Mouse (Mus musculus) lung, adult 2 months (tissue): Measurements from ENCODE around the gene Trarg1.

ENCODE experiments used
- CTCF ChIP-seq: fragments of 200-500 bp; IDR thresholded peaks from 2 replicates; pipeline ENCODE4 v1.5.1; 2011; ENCODE audit warnings: mild to moderate bottlenecking, low read length, control low read depth; ENCODE audit not compliant: insufficient read depth
- POLR2A ChIP-seq: fragments of 200-500 bp; IDR thresholded peaks from 2 replicates; pipeline ENCODE4 v1.6.1; 2011; ENCODE audit warnings: low read depth, mild to moderate bottlenecking, control low read depth, low read length, borderline replicate concordance; ENCODE audit errors: extremely low read depth

DNA sequence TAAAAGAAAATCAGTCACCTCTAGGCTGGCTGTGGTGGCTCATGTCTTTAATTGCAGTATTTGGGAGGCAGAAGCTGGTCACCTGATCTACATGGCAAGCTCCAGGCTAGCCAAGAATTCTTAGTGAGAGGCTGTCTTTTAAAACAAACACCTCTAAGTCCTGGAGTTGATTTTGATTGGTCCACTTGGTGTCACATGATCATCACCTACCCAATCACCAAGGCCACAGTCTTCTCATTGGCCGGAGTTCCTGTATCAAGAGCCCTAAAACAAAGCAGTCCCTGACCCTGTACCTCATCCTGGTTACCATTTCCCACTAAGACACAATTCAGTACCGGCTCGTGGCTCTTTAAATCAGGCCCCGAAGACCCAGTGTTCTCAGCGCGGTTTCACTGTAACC, 16.2 kb downstream of the Trarg1 start:
- TF ChIP-seq CTCF (no peak), POLR2A (no peak)
